ENCODE assay signal across 14 mouse cellular contexts in the genomic region with DNA sequence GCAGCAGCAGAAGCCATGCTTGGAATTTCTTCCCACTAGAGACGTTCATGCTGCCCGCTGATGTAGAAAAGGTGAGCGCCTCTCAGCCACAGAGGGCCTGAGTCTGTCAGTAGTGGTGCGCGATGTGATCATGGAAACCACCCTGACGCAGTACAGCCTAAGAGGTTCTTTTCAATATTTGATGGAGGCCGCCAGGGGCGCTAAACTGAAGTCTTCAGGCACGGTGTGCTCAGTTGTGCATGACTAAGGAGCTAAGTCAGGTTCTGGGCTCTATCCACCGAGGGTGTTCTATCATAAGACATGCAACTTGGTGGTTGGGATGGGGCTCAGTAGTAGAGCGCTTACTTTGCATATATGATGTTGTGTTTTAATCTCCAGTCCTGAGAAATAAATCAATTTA. TPM values are rescaled to one million over a fixed set of nuclear protein-coding genes. Genes with fewer than 3 reads are reported as not detected.
DNase-seq lines count a peak whose midpoint lies in the region; ATAC-seq and TF ChIP-seq lines count a peak whose summit lies in the region.
"Had no signal": no experiment of that assay in that cellular context is flagged by ENCODE, and none has a peak within 500 bp of the region (broad histone marks: within the 10 kb centered on the region; RNA-seq: fewer than 3 reads in every experiment).

No protein-coding gene starts in this region.

- DNase-seq in hindbrain, postnatal 0 days (ENCODE audit: low spot score) = peak; percentile 51
- no peak for DNase-seq in neural tube, embryonic 10.5 days (ENCODE audit: extremely low spot score, low spot score)
- peak; percentile 39 for DNase-seq in embryo, embryonic 11 days
- DNase-seq in urinary bladder, postnatal 14 days (ENCODE audit: low spot score) = no peak
- DNase-seq in adrenal gland, postnatal 14 days = no peak
- DNase-seq: gastrocnemius, adult 2 months; thymus, adult 18-20 months had no signal

- H3K27ac ChIP-seq in hindbrain, postnatal 0 days = no peak overlapping the region
- no peak overlapping the region for H3K27ac ChIP-seq in hindbrain, embryonic 13.5 days
- H3K27ac ChIP-seq in neural tube, embryonic 14.5 days (ENCODE audit: low read depth, low read length) = no peak overlapping the region
- H3K27ac ChIP-seq: gastrocnemius, adult 2 months; hindbrain, embryonic 15.5 days; liver, embryonic 15.5 days had no signal

- WGBS in hindbrain, postnatal 0 days = 63% methylated on average over 11 of the region's 11 CpGs
- 66% methylated on average over 11 of the region's 11 CpGs for WGBS in hindbrain, embryonic 13.5 days
- WGBS in neural tube, embryonic 14.5 days = 65% methylated on average over 11 of the region's 11 CpGs

- ATAC-seq in hindbrain, postnatal 0 days = 0 out of 2 replicates have a peak, but pooled peaks have one; percentile 24
- ATAC-seq in hindbrain, embryonic 13.5 days (ENCODE audit: low FRiP score) = no peak
- ATAC-seq in neural tube, embryonic 14.5 days (ENCODE audit: low read depth) = 0 out of 2 replicates have a peak, but pooled peaks have one; percentile 51

- TF ChIP-seq CTCF in hindbrain, postnatal 0 days (IDR thresholded peaks at IDR 0.05; ENCODE audit: low read depth) = peak; percentile 45

- H3K4me2 ChIP-seq in hindbrain, postnatal 0 days (ENCODE audit: low read depth, low read length) = no peak overlapping the region
- no peak overlapping the region for H3K4me2 ChIP-seq in hindbrain, embryonic 13.5 days
- no peak overlapping the region for H3K4me2 ChIP-seq in neural tube, embryonic 14.5 days (ENCODE audit: low read depth, low read length)
- H3K4me2 ChIP-seq: heart, embryonic 12.5 days; hindbrain, embryonic 15.5 days; liver, embryonic 15.5 days; midbrain, embryonic 11.5 days had no signal

- H3K4me1 ChIP-seq in hindbrain, postnatal 0 days (ENCODE audit: insufficient read depth, low read length) = no peaks in the 10 kb centered on the region
- H3K4me1 ChIP-seq in hindbrain, embryonic 13.5 days (replicated peaks) = no peaks in the 10 kb centered on the region
- no peaks in the 10 kb centered on the region for H3K4me1 ChIP-seq in neural tube, embryonic 14.5 days (ENCODE audit: control insufficient read depth, insufficient read depth, low read length)
- H3K4me1 ChIP-seq: heart, embryonic 12.5 days; hindbrain, embryonic 15.5 days had no signal

- H3K36me3 ChIP-seq in hindbrain, postnatal 0 days (ENCODE audit: insufficient read depth, low read length) = no peaks in the 10 kb centered on the region
- H3K36me3 ChIP-seq in hindbrain, embryonic 13.5 days = no peaks in the 10 kb centered on the region
- no peaks in the 10 kb centered on the region for H3K36me3 ChIP-seq in neural tube, embryonic 14.5 days (ENCODE audit: control insufficient read depth, insufficient read depth, low read length)
- H3K36me3 ChIP-seq: G1E; hindbrain, embryonic 15.5 days; liver, embryonic 15.5 days had no signal

- H3K9ac ChIP-seq in hindbrain, postnatal 0 days (replicated peaks; ENCODE audit: low read length) = no peak overlapping the region
- H3K9ac ChIP-seq in hindbrain, embryonic 13.5 days = no peak overlapping the region
- H3K9ac ChIP-seq in neural tube, embryonic 14.5 days (replicated peaks; ENCODE audit: low read depth, low read length) = no peak overlapping the region
- H3K9ac ChIP-seq: heart, embryonic 12.5 days; hindbrain, embryonic 15.5 days; liver, embryonic 15.5 days had no signal

- H3K9me3 ChIP-seq in hindbrain, postnatal 0 days (ENCODE audit: low read length) = no peaks in the 10 kb centered on the region
- H3K9me3 ChIP-seq in hindbrain, embryonic 13.5 days = no peaks in the 10 kb centered on the region
- H3K9me3 ChIP-seq in neural tube, embryonic 14.5 days (ENCODE audit: control insufficient read depth, low read length) = no peaks in the 10 kb centered on the region
- H3K9me3 ChIP-seq: G1E; heart, embryonic 12.5 days; hindbrain, embryonic 15.5 days; liver, embryonic 15.5 days had no signal

- H3K4me3 ChIP-seq in hindbrain, postnatal 0 days (ENCODE audit: low read length) = no peak overlapping the region
- H3K4me3 ChIP-seq in hindbrain, embryonic 13.5 days = no peak overlapping the region
- no peak overlapping the region for H3K4me3 ChIP-seq in neural tube, embryonic 14.5 days (ENCODE audit: low read depth, low read length)
- H3K4me3 ChIP-seq: gastrocnemius, adult 2 months; heart, embryonic 12.5 days; hindbrain, embryonic 15.5 days; liver, embryonic 15.5 days had no signal

- no peaks in the 10 kb centered on the region for H3K27me3 ChIP-seq in hindbrain, postnatal 0 days (ENCODE audit: insufficient read depth, low read length)
- H3K27me3 ChIP-seq in hindbrain, embryonic 13.5 days = no peaks in the 10 kb centered on the region
- no peaks in the 10 kb centered on the region for H3K27me3 ChIP-seq in neural tube, embryonic 14.5 days (ENCODE audit: control insufficient read depth, insufficient read depth, low read length)
- H3K27me3 ChIP-seq: heart, embryonic 12.5 days; hindbrain, embryonic 15.5 days; liver, embryonic 15.5 days had no signal

RNA-seq across cellular contexts. Expression of a gene that starts 19.6 kb away (rescaled TPM):
- 0.26 and 0.79 TPM in 2 replicates for total RNA-seq in hindbrain, postnatal 0 days (2014; rRNA removed)
- polyA plus RNA-seq in hindbrain, postnatal 0 days (2015; fragmentation: Nextera tagmentation; extraction: Ambion mirVana) = 0.16 and 0.25 TPM in 2 replicates
- polyA plus RNA-seq in hindbrain, embryonic 13.5 days (2015; fragmentation: Nextera tagmentation; extraction: Ambion mirVana) = 0.23 and 0.27 TPM in 2 replicates
- 0.15 and 0.54 TPM in 2 replicates for polyA plus RNA-seq in neural tube, embryonic 14.5 days (2014; fragmentation: Nextera tagmentation; extraction: Ambion mirVana)
- 0.93 and 3.7 TPM in 2 replicates for total RNA-seq in adrenal gland, postnatal 14 days (2021)
- polyA plus RNA-seq: G1E had no signal

Comparison
In these comparisons a context has a peak if more than half of its experiments do, and no peak if none do; other contexts are left out.
1. DNase-seq: peak in hindbrain, postnatal 0 days (single experiment) and embryo, embryonic 11 days (single experiment); none in neural tube, embryonic 10.5 days (single experiment), urinary bladder, postnatal 14 days (single experiment) and adrenal gland, postnatal 14 days (single experiment).